Mouse (Mus musculus) heart, postnatal 0 days (tissue): Measurements from ENCODE around the gene Tfap4. TPM values are rescaled to one million over a fixed set of nuclear protein-coding genes. Genes with fewer than 3 reads are reported as not detected.
A peak's percentile ranks its signal among the peaks of the same experiment; 100 is the strongest.

Source experiments
- ATAC-seq: fragments of 200-750 bp; cut with Nextera tagmentation; 2 replicates; pipeline ENCODE4 v1.8.0; 2017; ENCODE audit warnings: low read depth, moderate number of reproducible peaks, moderate library complexity; ENCODE audit not compliant: insufficient read depth
- DNase-seq: peaks from one replicate; pipeline ENCODE4 v3.0.0-alpha.2; 2016; ENCODE audit warnings: low spot score
- H3K27ac ChIP-seq: fragments of 300-500 bp; sonication (generic); 2 replicates; pipeline ENCODE4 v1.5.1; 2014; ENCODE audit warnings: low read depth, mild to moderate bottlenecking
- H3K27me3 ChIP-seq: fragments of 300-500 bp; sonication (generic); 2 replicates; pipeline ENCODE4 v1.6.1; 2014; ENCODE audit warnings: low read length, mixed read lengths; ENCODE audit not compliant: control insufficient read depth, insufficient read depth
- H3K36me3 ChIP-seq: fragments of 300-500 bp; sonication (generic); replicated peaks from 2 replicates; pipeline ENCODE4 v1.6.1; 2014; ENCODE audit warnings: low read length, mixed read lengths; ENCODE audit not compliant: control insufficient read depth, insufficient read depth
- H3K4me1 ChIP-seq: fragments of 300-500 bp; sonication (generic); 2 replicates; pipeline ENCODE4 v1.6.1; 2014; ENCODE audit warnings: antibody characterized with exemption; ENCODE audit not compliant: control insufficient read depth, insufficient read depth
- H3K4me2 ChIP-seq: fragments of 300-500 bp; sonication (generic); 2 replicates; pipeline ENCODE4 v1.6.1; 2014; ENCODE audit warnings: low read depth, mild to moderate bottlenecking, low read length, moderate library complexity
- H3K4me3 ChIP-seq: fragments of 300-500 bp; sonication (generic); 2 replicates; pipeline ENCODE4 v1.5.1; 2014; ENCODE audit warnings: low read depth, low read length
- H3K9ac ChIP-seq: fragments of 300-500 bp; sonication (generic); replicated peaks from 2 replicates; pipeline ENCODE4 v1.6.1; 2014; ENCODE audit warnings: low read depth, low read length, mixed read lengths
- H3K9me3 ChIP-seq: fragments of 300-500 bp; sonication (generic); replicated peaks from 2 replicates; pipeline ENCODE4 v1.6.1; 2016; ENCODE audit warnings: low read length; ENCODE audit not compliant: control insufficient read depth
- CTCF ChIP-seq: IDR thresholded peaks from 2 replicates; pipeline ENCODE4 v1.5.1; 2016; ENCODE audit warnings: antibody characterized with exemption, control low read depth, low read depth
- EP300 ChIP-seq: IDR thresholded peaks from 2 replicates; pipeline ENCODE4 v1.6.1; 2016; ENCODE audit warnings: antibody characterized with exemption, low read depth
- WGBS: fragments of 180-500 bp; shearing (Covaris S2); extraction: QIAGEN DNeasy Blood & Tissue Kit; methylation state at CpG from one replicate; pipeline ENCODE4 v1.1.7; 2014; 5-methylcytosine and 5-hydroxymethylcytosine counted together
- polyA plus RNA-seq: library from polyadenylated mRNA; unstranded; fragments of >200 nt; fragmentation: Nextera tagmentation; extraction: Ambion mirVana; gene quantifications from 2 replicates; pipeline ENCODE4 v1.2.1, GENCODE M21; 2015
- total RNA-seq: library from RNA; depleted of rRNA; stranded (reverse); fragments of >200 nt; gene quantifications from 2 replicates; pipeline ENCODE4 v1.2.3, GENCODE M21; 2014; ENCODE audit warnings: low replicate concordance

Tfap4 gene
- total and polyA plus RNA-seq, 2 experiments from 2014 or later, result 2.9 to 6.3 TPM

DNA sequence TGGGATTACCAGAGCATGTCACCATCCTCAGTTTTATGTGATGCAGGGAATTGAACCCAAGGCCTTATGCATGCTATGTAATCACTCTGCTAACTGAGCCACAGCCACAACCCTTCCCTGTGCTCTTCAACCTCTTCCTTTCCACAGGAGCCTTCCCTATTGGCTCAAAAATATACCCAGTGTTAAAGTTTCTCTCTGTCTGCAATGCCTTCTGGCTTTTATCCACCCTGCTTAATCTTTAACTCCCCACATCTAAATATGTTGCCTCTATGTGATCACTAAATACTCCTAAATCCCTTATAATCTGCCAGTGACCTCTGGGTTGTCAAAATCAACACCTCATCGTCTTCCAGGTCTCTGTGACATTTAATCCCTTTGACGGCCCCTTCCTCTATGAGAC lies 41.7 kb downstream of the Tfap4 start:
- peaks cover 30% of the 10 kb centered on the region for H3K4me1 ChIP-seq
- 32% methylated on average over 2 of the region's 2 CpGs for WGBS

GRCm38 (mm10) chr16:4514383-4514782 lies 45.3 kb downstream of the Tfap4 start:
- TF ChIP-seq CTCF, result no peak
- TF ChIP-seq EP300, result no peak
- H3K9me3 ChIP-seq, result no peaks in the 10 kb centered on the region
- DNase-seq (peak; percentile 77), ATAC-seq (peak; percentile 49)
- H3K4me1 ChIP-seq, result peaks cover 59% of the 10 kb centered on the region
- H3K4me3 ChIP-seq, result no peak overlapping the region
- H3K4me2 ChIP-seq, result peak overlapping the region; percentile 26
- 0 out of 2 replicates have a peak, but pooled peaks cover 2% of the 10 kb centered on the region for H3K36me3 ChIP-seq
- peak overlapping the region; percentile 50 for H3K9ac ChIP-seq
- 54% methylated on average over 3 of the region's 3 CpGs for WGBS
- peak overlapping the region; percentile 94 for H3K27ac ChIP-seq
- no peaks in the 10 kb centered on the region for H3K27me3 ChIP-seq

More for the DNA sequence above, 41.7 kb downstream of the Tfap4 start:
- H3K27ac ChIP-seq, result peak overlapping the region; percentile 57
- H3K4me2 ChIP-seq, result peak overlapping the region; percentile 70
- H3K36me3 ChIP-seq, result no peaks in the 10 kb centered on the region
- H3K9ac ChIP-seq, result peak overlapping the region; percentile 23; the same call in 1 of the 2 replicates
- DNase-seq, result no peak
- no peaks in the 10 kb centered on the region for H3K27me3 ChIP-seq
- no peak for ATAC-seq
- no peak overlapping the region for H3K4me3 ChIP-seq
- H3K9me3 ChIP-seq, result no peaks in the 10 kb centered on the region
- TF ChIP-seq CTCF, result no peak
- TF ChIP-seq EP300, result no peak

GRCm38 (mm10) chr16:4512661-4513438 lies 46.8 kb downstream of the Tfap4 start:
- 17% methylated on average over 3 of the region's 3 CpGs for WGBS
- Histone ChIP-seq H3K4me3 (no peak overlapping the region), H3K4me2 (peak overlapping the region; percentile 18), H3K9ac (peak overlapping the region; percentile 50; the same call in 1 of the 2 replicates), H3K4me1 (peaks cover 63% of the 10 kb centered on the region), H3K27me3 (no peaks in the 10 kb centered on the region), H3K27ac (peak overlapping the region; percentile 94), H3K36me3 (0 out of 2 replicates have a peak, but pooled peaks cover 6% of the 10 kb centered on the region), H3K9me3 (no peaks in the 10 kb centered on the region)
- TF ChIP-seq EP300 (0 out of 2 replicates have a peak, but pooled peaks have one; percentile 19), CTCF (no peak)
- peak; percentile 80 for ATAC-seq
- peak; percentile 94 for DNase-seq

GRCm38 (mm10) chr16:4511371-4511770 lies 48.3 kb downstream of the Tfap4 start:
- peak; percentile 76 for ATAC-seq
- Histone ChIP-seq H3K27ac (peak overlapping the region; percentile 94), H3K4me3 (no peak overlapping the region), H3K36me3 (0 out of 2 replicates have a peak, but pooled peaks cover 6% of the 10 kb centered on the region), H3K9me3 (no peaks in the 10 kb centered on the region), H3K27me3 (no peaks in the 10 kb centered on the region), H3K9ac (no peak overlapping the region), H3K4me1 (peaks cover 68% of the 10 kb centered on the region), H3K4me2 (no peak overlapping the region)
- peak; percentile 83 for TF ChIP-seq EP300
- TF ChIP-seq CTCF, result no peak
- DNase-seq, result peak; percentile 93
- WGBS, result 26% methylated on average over 2 of the region's 2 CpGs

DNA sequence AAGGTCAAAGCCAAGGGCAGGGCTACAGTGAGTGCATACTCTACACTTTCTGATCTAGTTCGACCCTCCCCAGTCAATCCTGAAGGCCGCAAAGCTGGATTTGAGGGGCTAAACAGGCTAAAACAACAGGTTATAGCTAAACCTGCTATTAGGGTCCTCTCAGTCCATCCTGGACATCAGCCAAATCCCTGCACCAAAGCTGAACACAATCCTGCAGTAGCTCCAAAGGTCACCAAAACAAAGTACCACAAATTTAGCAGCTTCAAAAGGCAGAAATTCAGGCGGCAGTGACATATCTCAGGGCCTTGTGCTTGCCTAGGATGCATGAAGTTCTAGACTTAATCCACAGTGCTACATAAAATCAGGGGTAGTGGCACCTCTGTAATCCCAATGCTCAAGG lies 53.5 kb downstream of the Tfap4 start:
- WGBS, result 55% methylated on average over 3 of the region's 3 CpGs
- Histone ChIP-seq H3K4me3 (no peak overlapping the region), H3K9me3 (no peaks in the 10 kb centered on the region), H3K4me1 (peaks cover 48% of the 10 kb centered on the region), H3K9ac (no peak overlapping the region), H3K27me3 (no peaks in the 10 kb centered on the region), H3K27ac (peak overlapping the region; percentile 81), H3K36me3 (peaks cover 26% of the 10 kb centered on the region; the same call in 1 of the 2 replicates), H3K4me2 (no peak overlapping the region)
- no peak for ATAC-seq
- TF ChIP-seq EP300 (no peak), CTCF (no peak)
- DNase-seq, result no peak
